Mouse (Mus musculus) T-helper 2 cell (primary cell): ENCODE results near the gene Osbpl2.

Experiments used
- in situ Hi-C: fragments of 300-600 bp; cut with MboI, MseI; formaldehyde crosslinking; loops from one replicate; pipeline ENCODE4 v1.15.1; 2025; ENCODE audit warnings: high pct_unique_total_duplicates

Osbpl2 gene

GRCm38 (mm10) chr2:180200681-180201080 is 81.6 kb downstream of the Osbpl2 start:
- in situ Hi-C loops, result no loop called here

GRCm38 (mm10) chr2:180201303-180201702 is 82.2 kb downstream of the Osbpl2 start:
- in situ Hi-C loops, result no loop called here

GRCm38 (mm10) chr2:180202263-180202662 is 83.2 kb downstream of the Osbpl2 start:
- in situ Hi-C loops, result no loop called here

GRCm38 (mm10) chr2:180202805-180203204 is 83.7 kb downstream of the Osbpl2 start:
- in situ Hi-C loops, result no loop called here

- in situ Hi-C loops, result no loop called here
Measured at GRCm38 (mm10) chr2:180204501-180204900, 85.4 kb downstream of the Osbpl2 start.

- in situ Hi-C loops, result no loop called here
Measured at GRCm38 (mm10) chr2:180205083-180205955, 86.2 kb downstream of the Osbpl2 start.

- in situ Hi-C loops, result no loop called here
Measured at GRCm38 (mm10) chr2:180205956-180206280, 86.8 kb downstream of the Osbpl2 start.

- in situ Hi-C loops, result no loop called here
Measured at GRCm38 (mm10) chr2:180207840-180208239, 88.7 kb downstream of the Osbpl2 start.

GRCm38 (mm10) chr2:180208976-180209375 is 89.9 kb downstream of the Osbpl2 start:
- in situ Hi-C loops, result no loop called here

- in situ Hi-C loops, result no loop called here
Measured at GRCm38 (mm10) chr2:180212255-180212654, 93.1 kb downstream of the Osbpl2 start.
